Mouse (Mus musculus) ovary, postnatal 10 days (tissue): ENCODE data around the gene Cd163l1.

Source experiments
- DNase-seq: peaks from one replicate; pipeline ENCODE4 v3.0.0; 2022; ENCODE audit warnings: low spot score

Gene Cd163l1

GRCm38 (mm10) chr7:140220375-140220774, 2.3 kb downstream of the Cd163l1 start:
- DNase-seq: no peak

GRCm38 (mm10) chr7:140224209-140224608, 6.1 kb downstream of the Cd163l1 start:
- no peak for DNase-seq

- no peak for DNase-seq
Measured at GRCm38 (mm10) chr7:140228476-140228875, 10.4 kb downstream of the Cd163l1 start.

- no peak for DNase-seq
Measured at GRCm38 (mm10) chr7:140231026-140231425, 13.0 kb downstream of the Cd163l1 start.

GRCm38 (mm10) chr7:140233696-140234095, 15.6 kb downstream of the Cd163l1 start:
- DNase-seq: no peak

GRCm38 (mm10) chr7:140247216-140247615, 29.1 kb downstream of the Cd163l1 start, which contains the start of gene 5830411N06Rik:
TSS of gene 5830411N06Rik (plus strand) at chr7:140247284.
- no peak for DNase-seq

GRCm38 (mm10) chr7:140253780-140254299, 35.8 kb downstream of the Cd163l1 start:
- no peak for DNase-seq
